Mouse (Mus musculus): ENCODE results near the gene Gm813. TPM values are rescaled to one million over a fixed set of nuclear protein-coding genes. Genes with fewer than 3 reads are reported as not detected.
"Not testable (repeated sequence)": the region's sequence is repeated elsewhere in the genome, so short reads cannot be mapped to it uniquely, and the experiment has no call there.

Gm813 gene
- total RNA-seq (2014; fragmentation: Nextera tagmentation) = not detected in 2 replicates
- total RNA-seq (2017) = not detected in 2 replicates

DNA sequence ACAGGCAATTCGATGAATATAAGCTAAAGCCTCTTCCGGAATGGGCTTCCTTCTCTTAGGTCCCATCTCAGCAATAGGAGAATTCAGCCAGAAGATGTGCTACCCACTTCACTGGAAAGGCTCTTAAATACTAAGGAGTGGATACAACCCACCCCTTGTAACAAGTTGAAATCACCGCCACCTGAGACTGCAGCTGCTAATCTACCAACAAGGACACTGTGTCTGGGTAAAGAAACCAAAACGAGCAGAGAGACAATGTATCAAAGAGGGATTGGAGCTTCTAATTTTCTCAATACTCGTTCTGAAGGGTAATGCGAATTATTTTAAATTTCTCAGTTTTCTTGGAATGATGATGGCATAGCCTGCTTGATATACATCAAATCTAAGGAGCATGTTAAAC, at the start of gene Gm813:
Gene Gm813 (minus strand): TSS at position 101 of the 400 bp plus-strand sequence.
- ATAC-seq (replicated peaks; ENCODE audit: poor library complexity, severe bottlenecking) = no peak

DNA sequence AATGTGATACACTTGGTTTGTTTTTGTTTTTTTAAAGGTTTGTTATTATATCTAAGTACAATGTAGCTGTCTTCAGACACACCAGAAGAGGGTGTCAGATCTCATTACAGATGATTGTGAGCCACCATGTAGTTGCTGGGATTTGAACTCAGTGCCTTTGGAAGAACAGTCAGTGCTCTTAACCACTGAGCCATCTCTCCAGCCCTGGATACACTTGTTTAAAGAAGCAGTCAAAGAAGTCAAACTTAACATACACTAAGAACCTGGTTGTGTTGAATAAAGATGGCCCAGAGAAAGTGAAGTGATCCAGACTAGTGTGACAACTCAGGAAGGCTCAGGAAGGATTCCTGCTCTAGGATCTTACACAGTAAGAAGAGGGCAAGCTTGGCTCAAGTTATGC, 48.4 kb upstream of the Gm813 start:
- ATAC-seq (replicated peaks; ENCODE audit: poor library complexity, severe bottlenecking) = not testable (repeated sequence)

DNA sequence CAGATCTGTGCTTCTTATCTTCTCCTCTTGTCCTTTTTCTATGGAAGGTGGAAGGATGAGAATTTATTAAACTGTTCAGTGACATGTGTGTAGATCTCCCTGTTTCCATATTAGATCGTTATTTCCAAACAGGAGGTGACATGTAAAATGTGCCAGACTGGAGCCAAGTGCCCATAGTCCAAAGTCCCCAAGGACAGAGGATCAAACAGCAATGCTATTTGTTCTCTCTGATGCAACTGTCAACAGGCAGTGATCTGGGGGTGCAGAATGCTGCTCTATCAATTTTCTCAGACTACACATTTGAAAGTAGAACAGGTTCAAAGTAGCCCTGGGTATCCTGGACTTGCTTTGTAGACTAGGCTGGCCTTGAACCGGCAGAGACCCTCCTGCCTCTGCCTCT, 47.0 kb upstream of the Gm813 start:
- no peak for ATAC-seq (replicated peaks; ENCODE audit: poor library complexity, severe bottlenecking)

DNA sequence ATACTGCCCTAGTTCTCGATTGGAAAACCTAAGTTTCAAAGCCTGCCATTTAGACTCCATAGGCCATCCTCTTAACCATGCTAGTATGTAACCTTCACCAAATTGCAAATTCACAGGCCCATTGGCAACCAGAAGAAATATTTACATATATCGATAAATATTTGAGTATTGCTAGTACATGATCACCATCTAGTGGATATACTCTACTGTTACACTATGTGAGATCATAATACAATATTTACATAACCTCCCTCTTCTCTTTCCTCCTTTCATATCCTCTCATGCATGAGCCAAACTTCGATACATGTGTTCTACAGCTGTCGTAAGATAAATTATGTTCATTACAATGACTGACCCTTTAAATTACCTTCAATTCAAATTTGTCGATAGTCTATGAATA, 46.2 kb upstream of the Gm813 start:
- peak; percentile 78 for ATAC-seq (replicated peaks; ENCODE audit: poor library complexity, severe bottlenecking)

DNA sequence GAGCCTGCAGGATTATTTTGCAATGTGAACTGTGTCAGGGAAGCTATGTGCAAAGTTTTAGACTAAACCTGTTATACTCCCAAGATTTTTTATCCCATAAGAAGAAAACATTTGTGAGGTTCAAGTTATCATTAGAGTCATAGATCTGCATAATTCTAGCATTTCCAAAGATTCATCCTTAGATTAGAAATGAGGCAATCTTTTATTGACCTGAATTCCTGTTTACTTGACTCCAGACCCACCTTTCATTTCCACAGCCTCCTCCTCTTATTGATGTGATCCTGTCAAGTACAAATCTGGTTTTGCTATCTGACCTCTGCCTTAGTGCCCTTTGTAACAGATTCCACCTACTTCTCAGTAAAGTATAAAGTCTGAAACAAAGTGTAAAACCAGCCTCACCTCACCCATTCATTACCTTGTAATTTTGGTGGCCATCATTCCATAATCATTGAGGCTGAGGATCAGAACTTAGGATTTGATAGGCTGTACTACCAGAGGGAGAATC, 45.6 kb upstream of the Gm813 start:
- no peak for ATAC-seq (replicated peaks; ENCODE audit: poor library complexity, severe bottlenecking)

DNA sequence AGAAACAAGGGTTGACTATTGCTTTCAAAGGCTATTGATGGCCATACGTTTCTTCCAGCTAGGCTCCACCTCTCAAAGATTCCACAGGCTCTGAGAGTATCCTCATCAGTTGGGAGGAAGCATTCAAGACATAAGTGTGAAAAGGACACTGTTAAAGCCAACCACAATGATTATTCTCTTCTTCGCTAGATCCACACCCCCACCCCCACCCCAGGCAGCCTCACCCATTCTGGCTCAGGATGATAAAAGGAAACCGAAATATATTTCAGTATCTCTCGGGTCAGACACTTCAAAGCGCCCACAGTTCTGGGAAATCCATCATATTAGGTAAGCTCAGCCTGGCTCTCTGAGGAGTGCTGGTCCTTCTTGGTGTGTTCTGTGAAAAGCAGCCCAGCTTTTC, 45.0 kb upstream of the Gm813 start:
- no peak for ATAC-seq (replicated peaks; ENCODE audit: poor library complexity, severe bottlenecking)

DNA sequence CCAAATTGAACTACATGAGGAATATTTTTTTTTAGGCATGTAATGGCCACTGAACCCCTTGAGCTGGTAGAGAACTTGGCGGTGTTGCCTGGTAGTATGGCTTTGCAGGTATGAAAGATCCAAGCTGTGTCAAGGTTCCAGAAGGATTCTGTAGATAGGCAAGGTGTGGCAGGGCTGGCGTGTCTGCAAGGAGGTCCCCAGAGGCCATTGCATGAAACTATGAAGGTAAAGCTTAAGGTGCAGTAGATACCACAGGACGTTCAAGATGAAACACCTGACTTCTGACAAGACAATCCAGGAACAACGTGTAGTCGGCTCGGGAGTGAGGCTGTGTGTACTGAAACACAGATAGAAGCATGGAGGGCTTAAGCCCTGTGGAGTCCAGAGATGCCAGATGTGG, 41.9 kb upstream of the Gm813 start:
- ATAC-seq (replicated peaks; ENCODE audit: poor library complexity, severe bottlenecking) = no peak

DNA sequence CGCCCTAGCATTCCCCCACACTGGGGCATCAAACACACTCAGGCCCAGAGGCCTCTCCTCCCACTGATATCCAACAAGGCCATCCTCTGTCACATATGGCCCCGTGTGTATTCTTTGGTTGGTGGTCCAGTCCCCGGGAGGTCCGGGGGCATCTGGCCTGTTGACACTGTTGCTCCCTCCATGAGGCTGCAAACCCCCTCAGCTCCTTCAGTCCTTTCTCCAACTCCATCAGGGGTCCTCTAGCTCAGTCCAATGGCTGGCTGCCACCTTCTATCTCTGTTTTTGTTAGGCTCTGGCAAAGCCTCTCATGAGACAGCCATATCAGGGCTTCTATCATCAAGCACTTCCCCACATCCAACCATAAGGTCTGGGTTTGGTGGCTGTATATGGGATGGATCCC, 39.7 kb upstream of the Gm813 start:
- ATAC-seq (replicated peaks; ENCODE audit: poor library complexity, severe bottlenecking) = no peak

DNA sequence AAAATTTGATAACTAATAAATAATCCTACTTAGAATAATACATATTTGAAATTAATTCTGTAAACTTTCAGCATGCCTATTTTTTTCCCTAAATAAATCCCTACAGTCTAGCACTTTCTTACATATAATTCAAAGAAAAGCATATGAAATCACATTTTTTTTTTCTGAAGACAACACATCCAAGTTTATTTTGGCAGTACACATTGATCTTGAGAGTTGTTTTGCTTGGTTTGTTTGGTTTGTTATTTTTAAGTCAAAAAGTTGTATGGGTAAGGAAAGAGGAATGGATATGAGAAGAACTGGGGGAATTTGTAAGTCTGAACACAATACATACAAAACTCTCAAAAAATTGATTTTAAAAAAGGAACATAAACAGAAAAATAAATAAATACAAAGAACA, 39.0 kb upstream of the Gm813 start:
- ATAC-seq (replicated peaks; ENCODE audit: poor library complexity, severe bottlenecking) = no peak

DNA sequence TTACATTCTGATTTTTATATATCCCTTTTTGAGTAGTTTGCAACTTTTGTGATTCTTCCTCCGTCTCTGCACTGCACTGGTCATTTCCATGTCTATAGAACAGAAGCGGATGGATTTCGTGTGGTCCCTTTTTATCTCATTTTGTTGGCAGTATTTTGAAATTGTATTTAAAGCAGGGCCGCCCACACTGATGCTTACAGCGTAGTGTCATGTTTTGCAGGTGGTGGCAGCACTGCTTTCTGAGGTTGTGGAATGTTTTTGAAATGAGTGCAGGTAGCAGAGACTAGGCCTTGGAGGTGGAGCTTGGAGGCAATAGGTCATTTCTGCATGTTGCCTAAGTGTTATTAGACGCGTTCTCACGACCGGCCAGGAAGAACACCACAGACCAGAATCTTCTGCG, 33.2 kb upstream of the Gm813 start:
- ATAC-seq (replicated peaks; ENCODE audit: poor library complexity, severe bottlenecking) = no peak

DNA sequence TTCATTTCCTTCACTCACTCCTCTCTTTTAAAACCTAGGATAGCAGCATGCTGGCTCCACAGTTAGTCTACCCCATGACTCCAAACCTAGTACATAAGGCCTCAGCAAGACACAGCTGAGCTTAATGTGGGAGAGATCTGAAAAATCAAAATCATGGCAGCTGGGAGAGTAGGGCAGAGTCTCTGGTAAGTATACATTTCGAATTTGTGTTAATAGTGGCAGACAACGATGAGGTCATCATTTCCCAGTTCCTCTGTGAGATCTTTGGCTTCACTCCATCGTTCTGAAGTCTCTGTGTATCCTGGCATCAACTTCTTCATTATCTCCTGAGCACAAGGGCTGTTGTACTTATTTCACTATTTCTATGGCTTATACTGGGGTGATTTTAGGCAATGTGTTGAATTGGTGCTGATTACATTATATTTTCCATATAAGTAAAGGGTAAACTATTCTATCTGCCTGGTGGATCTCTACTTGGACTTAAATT, 22.0 kb upstream of the Gm813 start, which contains the start of gene E330017A01Rik:
Gene E330017A01Rik (minus strand): TSS at position 51 of the 487 bp plus-strand sequence.
- no peak for ATAC-seq (replicated peaks; ENCODE audit: poor library complexity, severe bottlenecking)

DNA sequence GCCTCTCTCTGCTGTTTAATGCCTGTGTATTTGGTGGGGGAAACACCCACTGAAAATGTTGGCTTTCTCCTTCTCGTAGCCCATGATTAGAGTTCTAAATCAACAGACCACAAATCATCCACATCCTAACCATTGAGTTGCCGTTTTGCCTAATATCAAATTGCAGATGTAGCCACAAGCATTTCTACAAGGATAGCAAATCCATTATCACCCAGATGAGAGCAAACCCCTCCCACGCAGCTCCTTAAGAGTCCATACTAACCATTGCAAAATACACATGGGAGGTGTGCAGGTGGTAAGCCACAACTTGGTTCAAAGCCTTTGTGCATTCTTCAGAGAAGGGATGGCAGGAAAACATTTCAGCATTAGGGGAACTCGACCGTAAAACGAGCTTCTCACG, 21.2 kb upstream of the Gm813 start:
- no peak for ATAC-seq (replicated peaks; ENCODE audit: poor library complexity, severe bottlenecking)

DNA sequence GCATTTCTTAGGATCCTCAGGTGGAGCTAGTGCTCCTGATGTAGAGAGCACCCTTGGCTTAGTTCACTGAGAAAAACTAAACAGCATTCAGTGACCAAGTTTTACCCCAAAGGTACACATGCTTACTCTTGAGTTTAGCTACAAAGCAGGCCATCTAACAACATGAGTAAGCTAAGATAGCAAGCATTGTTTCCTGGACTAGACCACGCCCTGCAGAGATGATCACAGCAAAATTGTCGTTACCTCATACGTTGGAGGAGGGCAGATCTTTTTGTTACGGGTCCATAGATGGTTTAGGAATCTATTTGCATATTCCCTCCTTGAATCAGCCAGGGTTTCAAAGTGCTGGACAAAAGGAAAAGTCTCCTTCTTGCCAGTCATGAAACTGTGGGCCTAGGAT, 20.7 kb upstream of the Gm813 start:
- ATAC-seq (replicated peaks; ENCODE audit: poor library complexity, severe bottlenecking) = no peak

DNA sequence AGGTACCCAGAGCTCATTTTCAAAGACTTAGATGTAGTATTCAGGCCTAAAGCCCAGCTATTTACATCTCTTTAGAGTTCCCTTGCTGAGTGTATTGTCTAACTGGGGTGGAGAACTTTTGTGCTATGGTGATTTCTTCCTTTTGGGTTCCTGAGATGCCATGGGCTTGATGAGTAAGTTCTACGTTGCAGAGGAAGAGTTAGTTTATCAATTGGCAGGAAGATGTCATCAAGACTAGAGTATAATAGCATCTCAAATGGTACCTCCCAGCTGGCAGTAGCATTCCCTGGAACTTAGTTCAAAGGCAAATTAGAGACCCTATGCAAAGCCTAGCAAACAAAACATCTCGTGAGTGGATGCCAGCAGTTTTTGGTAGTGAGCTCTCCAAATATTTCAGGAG, 19.1 kb upstream of the Gm813 start:
- no peak for ATAC-seq (replicated peaks; ENCODE audit: poor library complexity, severe bottlenecking)

DNA sequence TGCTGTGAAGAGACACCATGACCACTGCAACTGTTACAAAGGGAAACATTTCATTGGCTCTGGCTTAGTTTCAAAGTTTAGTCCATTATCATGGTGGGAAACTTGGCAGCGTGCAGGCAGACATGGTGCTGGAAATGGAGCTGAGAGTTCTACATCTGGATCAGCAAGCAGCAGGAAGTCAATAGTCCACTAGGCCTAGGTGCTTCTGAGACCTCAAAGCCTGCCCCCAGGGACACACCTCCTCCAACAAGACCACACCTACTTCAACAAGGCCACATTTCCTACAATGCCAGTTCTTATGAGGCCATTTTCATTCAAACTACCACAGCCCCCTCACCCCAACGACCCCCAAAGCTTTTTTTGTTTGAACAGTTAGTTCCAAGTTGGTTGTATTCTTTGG, 13.0 kb upstream of the Gm813 start:
- no peak for ATAC-seq (replicated peaks; ENCODE audit: poor library complexity, severe bottlenecking)

DNA sequence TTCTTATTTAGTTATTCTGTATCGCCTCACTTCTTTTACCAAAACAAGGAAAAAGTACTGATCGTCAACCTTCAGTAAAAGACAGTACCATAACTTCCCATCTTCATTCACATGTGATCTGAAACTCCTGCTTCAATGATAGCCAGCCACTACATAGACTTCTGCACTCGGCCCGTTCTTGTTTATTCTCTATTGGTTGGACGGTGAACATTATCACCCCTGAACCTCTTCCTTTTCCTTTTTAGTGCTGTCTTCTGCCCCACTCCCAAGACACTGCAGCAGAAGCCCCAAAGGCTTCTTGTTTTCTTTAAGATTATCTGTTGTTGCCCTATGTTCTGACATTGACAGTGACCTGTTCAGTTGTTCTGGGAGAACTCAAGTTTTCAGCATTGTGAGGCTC, 12.2 kb upstream of the Gm813 start:
- no peak for ATAC-seq (replicated peaks; ENCODE audit: poor library complexity, severe bottlenecking)

DNA sequence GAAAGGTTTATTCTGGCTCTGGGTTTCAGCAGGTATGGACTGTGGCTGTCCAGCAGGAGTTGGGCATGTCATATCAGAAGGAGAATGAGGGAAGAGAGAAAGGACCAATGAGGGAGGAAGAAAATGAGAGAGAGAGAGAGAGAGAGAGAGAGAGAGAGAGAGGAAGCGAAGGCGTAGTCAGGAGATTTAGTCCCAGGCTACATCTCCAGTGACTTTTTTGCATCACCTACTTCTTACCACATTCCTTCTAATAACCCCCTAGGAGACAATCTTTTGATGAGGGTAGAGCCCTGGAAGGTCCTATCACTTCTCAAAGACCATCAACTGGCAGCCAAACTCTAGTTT, 11.5 kb upstream of the Gm813 start:
- ATAC-seq (replicated peaks; ENCODE audit: poor library complexity, severe bottlenecking) = no peak

DNA sequence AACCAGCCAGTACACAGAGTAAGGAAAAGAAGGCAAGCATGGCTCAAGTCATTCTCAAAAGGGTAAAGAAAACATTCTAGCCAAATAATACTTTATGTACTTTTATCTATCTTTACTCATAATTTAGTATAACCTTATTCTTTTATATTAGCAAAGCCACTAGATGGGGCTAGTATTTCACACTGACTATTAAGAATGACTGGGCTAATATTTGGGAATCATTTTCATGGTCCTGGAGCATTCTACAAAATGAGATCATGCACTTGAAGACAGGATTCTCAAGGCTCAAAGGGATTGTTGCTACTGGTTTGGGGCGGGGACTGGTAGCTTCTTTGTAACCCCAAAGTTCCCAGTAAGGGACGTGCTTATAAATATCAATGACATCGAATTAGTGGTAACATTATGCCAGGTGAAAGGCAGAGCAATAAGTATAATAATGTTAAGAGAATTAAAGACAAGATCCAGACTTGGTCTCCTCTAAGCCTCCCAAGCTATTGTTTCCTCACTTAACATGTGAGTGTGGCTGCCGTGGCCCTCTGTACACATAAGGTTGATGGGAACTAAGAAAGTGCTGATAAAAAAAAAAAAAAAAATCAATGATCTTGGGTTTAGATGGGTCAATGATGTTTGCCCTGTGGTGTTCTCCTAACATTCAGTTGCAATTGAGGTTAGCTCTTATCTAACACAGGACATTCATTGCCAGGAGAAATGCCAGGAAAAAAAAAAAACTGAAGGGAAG, 11.0 kb upstream of the Gm813 start:
- ATAC-seq (replicated peaks; ENCODE audit: poor library complexity, severe bottlenecking) = no peak

DNA sequence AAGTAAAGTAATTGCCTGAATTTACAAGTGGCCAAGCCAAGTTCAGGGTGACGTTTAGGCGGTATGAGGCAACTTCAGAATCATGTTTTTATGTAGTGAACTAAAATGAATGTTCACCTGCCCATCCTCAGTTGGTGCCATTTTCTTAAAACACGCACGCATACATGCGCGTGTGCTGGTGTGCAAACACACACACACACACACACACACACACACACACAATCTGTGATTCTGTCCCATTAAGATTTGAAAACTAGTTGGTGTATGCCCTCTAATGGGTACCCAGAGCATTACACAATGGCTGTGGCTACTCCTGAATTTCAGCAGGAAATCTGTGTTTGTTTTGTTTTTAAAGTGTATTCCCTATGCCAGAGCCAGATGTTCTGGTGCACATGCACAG, 7.2 kb upstream of the Gm813 start:
- ATAC-seq (replicated peaks; ENCODE audit: poor library complexity, severe bottlenecking) = peak; percentile 75

DNA sequence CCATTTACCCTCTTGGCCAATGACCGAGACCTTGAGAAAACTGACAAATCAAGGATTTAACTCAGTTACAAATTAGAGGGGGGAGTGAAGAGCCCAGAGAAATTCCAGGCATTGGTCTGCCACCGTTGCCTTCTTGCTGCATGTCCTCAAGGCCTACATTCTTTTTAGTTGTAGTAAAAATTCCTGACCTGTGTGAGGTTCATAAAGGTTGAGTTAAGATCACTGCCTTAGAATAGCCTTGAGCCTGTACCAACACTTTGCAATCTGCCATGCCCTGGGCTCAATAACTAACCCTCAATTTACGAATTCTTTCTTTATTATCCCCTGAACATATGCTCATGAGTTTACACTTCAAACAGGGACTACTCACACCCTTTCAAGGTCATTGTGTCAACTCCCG, 6.3 kb upstream of the Gm813 start:
- ATAC-seq (replicated peaks; ENCODE audit: poor library complexity, severe bottlenecking) = no peak

DNA sequence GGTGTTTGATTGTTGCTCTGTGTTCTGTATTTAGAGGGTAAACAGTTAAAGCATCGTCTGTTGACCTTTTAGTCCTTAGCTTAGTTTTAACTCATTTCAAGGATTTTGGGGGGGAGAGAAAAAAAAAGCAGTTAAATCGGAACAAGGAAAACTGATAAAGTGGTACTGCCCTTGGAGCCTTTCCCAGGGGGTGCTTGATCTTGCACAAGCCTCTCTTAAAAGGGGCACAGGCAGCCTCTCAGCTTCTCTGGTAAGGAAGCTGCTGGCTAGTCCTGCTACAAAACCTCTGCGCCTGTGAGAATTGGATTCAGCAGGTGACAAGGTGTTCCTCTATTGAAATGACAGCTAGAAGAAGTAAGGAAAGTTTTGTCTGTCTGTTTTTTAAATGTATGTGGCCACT, 5.6 kb upstream of the Gm813 start:
- ATAC-seq (replicated peaks; ENCODE audit: poor library complexity, severe bottlenecking) = no peak

DNA sequence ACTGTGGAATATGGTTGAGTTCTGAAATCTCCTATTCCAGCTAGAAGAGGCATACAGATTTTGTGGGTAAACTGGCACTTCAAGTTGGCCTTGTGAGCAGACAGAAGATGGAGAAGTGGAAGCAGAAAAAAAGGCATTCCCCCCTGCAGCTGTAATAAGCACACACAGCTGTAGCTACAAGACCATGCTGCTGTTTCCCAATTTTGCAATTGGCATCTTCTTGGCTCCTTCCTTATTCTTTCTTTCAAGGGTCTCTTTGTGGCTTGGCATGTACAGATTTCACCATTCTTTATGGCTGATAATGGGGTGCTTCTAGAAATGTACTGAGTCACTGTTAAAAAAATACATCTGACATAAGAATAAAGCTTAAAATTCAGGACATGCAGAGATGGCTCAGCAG, 568 bp upstream of the Gm813 start:
- peak; percentile 90 for ATAC-seq (replicated peaks; ENCODE audit: poor library complexity, severe bottlenecking)
